Mouse (Mus musculus): Measurements from ENCODE around the gene Olfr432. TPM values are rescaled to one million over a fixed set of nuclear protein-coding genes. Genes with fewer than 3 reads are reported as not detected.
"Not testable (repeated sequence)": the region's sequence is repeated elsewhere in the genome, so short reads cannot be mapped to it uniquely, and the experiment has no call there.

The Olfr432 gene
- polyA plus RNA-seq (2015; fragmentation: Nextera tagmentation; extraction: Ambion mirVana), result not detected in 2 replicates

GRCm38 (mm10) chr1:174048893-174049292, at the start of gene Olfr432:
Gene Olfr432, plus strand, starts transcription at chr1:174049205.
- Histone ChIP-seq H3K27me3 (no peaks in the 10 kb centered on the region), H3K36me3 (no peaks in the 10 kb centered on the region), H3K4me1 (replicated peaks) (no peaks in the 10 kb centered on the region), H3K27ac (no peak within 1 kb of the TSS), H3K9me3 (replicated peaks) (no peaks in the 10 kb centered on the region), H3K9ac (no peak within 1 kb of the TSS), H3K4me3 (no peak within 1 kb of the TSS), H3K4me2 (no peak within 1 kb of the TSS)
- ATAC-seq (replicated peaks; ENCODE audit: insufficient number of reproducible peaks, insufficient read depth, low FRiP score, low read depth), result no peak
- 59% methylated on average over 2 of the region's 2 CpGs for WGBS

DNA sequence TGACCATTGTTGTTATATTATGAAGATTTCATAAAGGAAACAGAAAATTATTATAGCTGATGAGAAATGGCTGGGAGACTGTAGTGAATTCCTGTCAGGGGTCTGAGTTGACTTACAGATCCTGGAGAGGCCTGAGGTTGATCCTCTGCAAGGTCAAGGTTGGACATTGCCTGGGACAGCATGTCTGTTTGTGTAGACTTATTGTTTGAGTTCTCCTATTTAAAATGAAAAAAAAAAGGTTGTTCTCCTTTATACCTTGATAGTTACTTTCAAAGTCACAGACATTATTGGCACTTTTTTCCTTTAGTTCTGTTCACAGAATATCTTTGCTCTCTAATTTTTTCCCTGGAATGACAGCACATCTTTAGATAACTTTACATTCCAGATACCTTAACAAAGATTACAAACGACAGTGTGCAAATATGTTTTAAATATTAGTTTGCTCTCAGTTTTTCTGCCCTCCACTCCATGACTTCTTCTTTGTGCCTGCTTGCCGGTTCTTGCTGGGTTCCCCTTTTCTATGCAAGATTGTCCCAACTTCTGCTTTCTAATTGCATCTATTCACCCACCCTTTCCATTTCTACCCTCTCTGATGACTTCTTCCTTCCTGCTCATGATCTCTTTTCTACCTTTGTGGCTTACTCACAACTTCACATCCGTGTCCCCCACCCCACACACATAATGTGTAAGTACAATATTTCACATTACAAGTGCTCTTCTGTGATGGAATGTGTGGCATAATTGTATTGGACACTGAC, 44.5 kb upstream of the Olfr432 start:
- H3K36me3 ChIP-seq; H3K9ac ChIP-seq; H3K4me3 ChIP-seq; ATAC-seq (replicated peaks; ENCODE audit: insufficient number of reproducible peaks, insufficient read depth, low FRiP score, low read depth); H3K27me3 ChIP-seq; H3K4me1 ChIP-seq (replicated peaks); H3K9me3 ChIP-seq (replicated peaks); H3K27ac ChIP-seq; H3K4me2 ChIP-seq: not testable (repeated sequence)
- 58% methylated on average over 2 of the region's 3 CpGs for WGBS

- ATAC-seq (replicated peaks; ENCODE audit: insufficient number of reproducible peaks, insufficient read depth, low FRiP score, low read depth); H3K36me3 ChIP-seq; H3K27ac ChIP-seq; H3K27me3 ChIP-seq; H3K4me1 ChIP-seq (replicated peaks); H3K9me3 ChIP-seq (replicated peaks); H3K4me2 ChIP-seq; H3K4me3 ChIP-seq; H3K9ac ChIP-seq: not testable (repeated sequence)
Observed at GRCm38 (mm10) chr1:174007050-174007449, 42.0 kb upstream of the Olfr432 start.

- 35% methylated on average over 1 of the region's 1 CpGs for WGBS
- H3K27ac ChIP-seq, result no peak within 1 kb of the TSS
- no peak within 1 kb of the TSS for H3K9ac ChIP-seq
- no peak within 1 kb of the TSS for H3K4me2 ChIP-seq
- no peaks in the 10 kb centered on the region for H3K4me1 ChIP-seq (replicated peaks)
- H3K4me3 ChIP-seq, result no peak within 1 kb of the TSS
- H3K9me3 ChIP-seq (replicated peaks), result no peaks in the 10 kb centered on the region
- H3K36me3 ChIP-seq, result no peaks in the 10 kb centered on the region
- no peaks in the 10 kb centered on the region for H3K27me3 ChIP-seq
- ATAC-seq (replicated peaks; ENCODE audit: insufficient number of reproducible peaks, insufficient read depth, low FRiP score, low read depth), result no peak
Observed at GRCm38 (mm10) chr1:174031698-174032097, 17.3 kb upstream of the Olfr432 start, which contains the start of gene Ifi205. Gene Ifi205, minus strand, starts transcription at chr1:174031810.

DNA sequence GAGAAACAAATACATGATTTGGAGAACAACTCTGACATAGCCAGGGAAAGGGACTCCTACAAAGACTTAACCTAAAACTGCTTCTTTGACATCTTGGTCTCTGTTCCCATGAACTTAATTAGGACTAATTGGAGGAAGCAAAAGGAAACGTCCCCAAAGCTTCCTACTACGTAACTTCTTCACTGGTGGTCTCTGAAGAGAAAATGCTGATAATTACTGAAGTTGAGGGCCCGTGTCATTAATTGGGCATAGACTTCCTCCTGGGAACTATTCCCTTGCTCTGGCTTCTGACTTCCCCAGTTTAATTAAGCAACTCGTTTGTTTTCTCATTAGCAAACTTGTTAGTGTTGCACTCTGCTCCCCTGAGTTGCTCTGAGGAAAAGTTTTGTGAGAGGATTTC, 13.2 kb upstream of the Olfr432 start:
- Histone ChIP-seq H3K27ac (no peak overlapping the region), H3K4me1 (replicated peaks) (no peaks in the 10 kb centered on the region), H3K9ac (no peak overlapping the region), H3K9me3 (replicated peaks) (no peaks in the 10 kb centered on the region), H3K4me2 (no peak overlapping the region), H3K4me3 (no peak overlapping the region), H3K36me3 (no peaks in the 10 kb centered on the region), H3K27me3 (no peaks in the 10 kb centered on the region)
- no peak for ATAC-seq (replicated peaks; ENCODE audit: insufficient number of reproducible peaks, insufficient read depth, low FRiP score, low read depth)
- WGBS, result 52% methylated on average over 4 of the region's 4 CpGs

DNA sequence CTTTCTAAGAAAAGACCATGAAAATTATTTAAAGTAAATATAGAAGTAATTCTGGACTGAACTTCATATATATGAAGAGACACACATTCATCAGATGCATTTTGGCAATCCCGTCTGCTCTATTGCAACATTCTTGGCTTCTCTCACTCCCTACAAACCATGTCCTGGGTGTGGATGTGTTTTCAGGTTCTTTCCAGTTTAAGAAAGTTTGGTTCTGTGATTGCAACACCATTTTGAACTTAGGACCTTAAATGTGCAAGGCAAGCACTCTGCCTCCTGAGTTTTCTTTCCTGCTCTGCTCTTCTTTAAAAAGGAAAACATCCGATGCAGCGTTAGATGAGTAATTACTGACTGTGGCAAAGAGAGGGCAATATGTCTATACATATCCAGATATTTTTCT, 10.5 kb upstream of the Olfr432 start:
- no peak overlapping the region for H3K4me2 ChIP-seq
- H3K4me1 ChIP-seq (replicated peaks), result no peaks in the 10 kb centered on the region
- WGBS, result 80% methylated on average over 3 of the region's 3 CpGs
- no peaks in the 10 kb centered on the region for H3K9me3 ChIP-seq (replicated peaks)
- ATAC-seq (replicated peaks; ENCODE audit: insufficient number of reproducible peaks, insufficient read depth, low FRiP score, low read depth), result no peak
- H3K27ac ChIP-seq, result no peak overlapping the region
- no peaks in the 10 kb centered on the region for H3K27me3 ChIP-seq
- H3K4me3 ChIP-seq, result no peak overlapping the region
- no peak overlapping the region for H3K9ac ChIP-seq
- no peaks in the 10 kb centered on the region for H3K36me3 ChIP-seq

DNA sequence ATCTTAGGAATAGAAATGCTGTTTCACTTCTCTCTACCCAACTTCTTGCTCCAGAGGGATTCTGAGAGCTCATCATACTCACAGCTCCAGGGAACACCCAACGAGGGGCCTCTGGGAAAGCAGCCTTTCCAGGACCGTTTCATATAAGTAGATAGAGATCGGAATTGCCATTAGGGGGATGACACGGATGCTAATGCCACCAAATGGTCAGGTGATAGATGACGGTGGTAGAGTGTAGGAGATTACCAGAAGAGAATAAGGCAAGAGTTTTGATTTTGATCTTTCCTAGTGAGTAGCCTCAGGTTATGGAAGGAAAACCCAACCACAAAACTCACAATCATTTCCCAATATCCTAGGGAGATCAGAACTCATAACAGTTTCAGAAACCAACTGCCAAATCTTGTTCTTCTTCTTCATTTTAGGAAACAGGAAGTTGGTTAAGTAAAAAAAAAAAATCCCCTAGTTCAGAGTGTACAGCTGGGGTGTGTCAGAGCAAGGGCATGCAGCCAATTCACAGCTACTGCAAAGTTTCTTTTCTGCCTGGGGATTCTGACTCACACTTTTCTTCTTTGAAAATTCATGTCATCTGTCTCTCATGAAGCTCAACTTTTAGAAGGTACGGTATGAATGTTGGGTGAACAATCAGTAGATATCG, 8.4 kb upstream of the Olfr432 start, which contains the start of gene Olfr433:
Gene Olfr433, plus strand, starts transcription at position 183 of the 655 bp plus-strand sequence.
- 63% methylated on average over 7 of the region's 7 CpGs for WGBS
- ATAC-seq (replicated peaks; ENCODE audit: insufficient number of reproducible peaks, insufficient read depth, low FRiP score, low read depth), result no peak

DNA sequence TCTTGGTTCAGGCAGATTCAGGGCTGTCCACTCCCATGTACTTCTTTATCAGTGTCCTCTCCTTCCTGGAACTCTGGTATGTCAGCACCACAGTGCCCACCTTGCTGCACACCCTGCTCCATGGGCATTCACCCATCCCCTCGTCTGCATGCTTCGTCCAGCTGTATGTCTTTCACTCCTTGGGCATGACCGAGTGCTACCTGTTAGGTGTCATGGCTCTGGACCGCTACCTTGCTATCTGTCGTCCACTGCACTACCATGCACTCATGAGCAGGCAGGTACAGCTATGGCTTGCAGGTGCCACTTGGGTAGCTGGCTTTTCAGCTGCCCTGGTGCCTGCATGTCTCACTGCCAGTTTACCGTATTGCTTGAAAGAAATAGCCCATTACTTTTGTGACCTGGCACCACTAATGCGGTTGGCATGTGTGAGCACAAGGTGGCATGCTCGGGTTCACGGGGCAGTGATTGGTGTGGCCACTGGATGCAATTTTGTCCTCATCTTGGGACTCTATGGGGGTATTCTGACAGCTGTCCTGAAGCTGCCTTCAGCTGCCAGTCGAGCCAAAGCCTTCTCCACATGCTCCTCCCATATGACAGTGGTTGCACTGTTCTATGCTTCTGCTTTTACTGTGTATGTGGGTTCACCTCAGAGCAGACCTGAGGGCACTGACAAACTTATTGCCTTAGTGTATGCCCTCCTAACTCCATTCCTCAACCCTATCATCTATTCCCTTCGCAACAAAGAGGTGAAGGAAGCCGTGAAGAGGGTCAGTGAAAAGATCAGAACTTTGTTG, 6.7 kb upstream of the Olfr432 start:
- not testable (repeated sequence) for H3K36me3 ChIP-seq; H3K4me1 ChIP-seq (replicated peaks); H3K27me3 ChIP-seq; H3K27ac ChIP-seq; H3K9me3 ChIP-seq (replicated peaks); H3K4me3 ChIP-seq; ATAC-seq (replicated peaks; ENCODE audit: insufficient number of reproducible peaks, insufficient read depth, low FRiP score, low read depth); H3K4me2 ChIP-seq; H3K9ac ChIP-seq
- 85% methylated on average over 12 of the region's 12 CpGs for WGBS

More for the DNA sequence above, 8.4 kb upstream of the Olfr432 start, which contains the start of gene Olfr433:
- H3K27me3 ChIP-seq, result no peaks in the 10 kb centered on the region
- H3K9me3 ChIP-seq (replicated peaks), result no peaks in the 10 kb centered on the region
- H3K4me1 ChIP-seq (replicated peaks), result no peaks in the 10 kb centered on the region
- H3K36me3 ChIP-seq, result no peaks in the 10 kb centered on the region
- no peak within 1 kb of the TSS for H3K9ac ChIP-seq
- H3K27ac ChIP-seq, result no peak within 1 kb of the TSS
- no peak within 1 kb of the TSS for H3K4me3 ChIP-seq
- no peak within 1 kb of the TSS for H3K4me2 ChIP-seq

- WGBS, result 71% methylated on average over 2 of the region's 2 CpGs
- H3K4me1 ChIP-seq (replicated peaks), result no peaks in the 10 kb centered on the region
- ATAC-seq (replicated peaks; ENCODE audit: insufficient number of reproducible peaks, insufficient read depth, low FRiP score, low read depth), result no peak
Observed at GRCm38 (mm10) chr1:174044431-174044830, 4.6 kb upstream of the Olfr432 start.

GRCm38 (mm10) chr1:174048227-174048626, 778 bp upstream of the Olfr432 start:
- not testable (repeated sequence) for H3K4me1 ChIP-seq (replicated peaks); ATAC-seq (replicated peaks; ENCODE audit: insufficient number of reproducible peaks, insufficient read depth, low FRiP score, low read depth); H3K4me2 ChIP-seq; H3K9me3 ChIP-seq (replicated peaks); H3K9ac ChIP-seq; H3K36me3 ChIP-seq; H3K27ac ChIP-seq; H3K27me3 ChIP-seq; H3K4me3 ChIP-seq
- WGBS, result 66% methylated on average over 6 of the region's 6 CpGs

More at GRCm38 (mm10) chr1:174044431-174044830, 4.6 kb upstream of the Olfr432 start:
- H3K36me3 ChIP-seq, result no peaks in the 10 kb centered on the region
- no peak overlapping the region for H3K4me3 ChIP-seq
- H3K27me3 ChIP-seq, result no peaks in the 10 kb centered on the region
- no peak overlapping the region for H3K9ac ChIP-seq
- H3K4me2 ChIP-seq, result no peak overlapping the region
- no peaks in the 10 kb centered on the region for H3K9me3 ChIP-seq (replicated peaks)
- H3K27ac ChIP-seq, result no peak overlapping the region

GRCm38 (mm10) chr1:174049357-174049756, 352 bp downstream of the Olfr432 start:
- not testable (repeated sequence) for H3K9me3 ChIP-seq (replicated peaks); H3K9ac ChIP-seq; ATAC-seq (replicated peaks; ENCODE audit: insufficient number of reproducible peaks, insufficient read depth, low FRiP score, low read depth); H3K4me2 ChIP-seq; H3K4me3 ChIP-seq; H3K27me3 ChIP-seq; H3K4me1 ChIP-seq (replicated peaks); H3K36me3 ChIP-seq; H3K27ac ChIP-seq
- WGBS, result 70% methylated on average over 4 of the region's 4 CpGs

Data from heart, embryonic 15.5 days (tissue).